In genomic region chr9:61455861-61456261, GRCm38 (mm10) we compare ENCODE assay signal across 16 mouse cellular contexts.
A peak's percentile ranks its signal among the peaks of the same experiment; 100 is the strongest.
DNase-seq lines count a peak whose midpoint lies in the region; ATAC-seq and TF ChIP-seq lines count a peak whose summit lies in the region.
"Had no signal": no experiment of that assay in that cellular context is flagged by ENCODE, and none has a peak within 500 bp of the region (broad histone marks: within the 10 kb centered on the region; RNA-seq: fewer than 3 reads in every experiment).

No protein-coding gene starts in this region.

- H3K36me3 ChIP-seq in intestine, embryonic 14.5 days (ENCODE audit: control insufficient read depth, insufficient read depth, low read length), result no peaks in the 10 kb centered on the region
- H3K36me3 ChIP-seq in intestine, embryonic 16.5 days (ENCODE audit: control insufficient read depth, insufficient read depth, low read length), result no peaks in the 10 kb centered on the region
- no peaks in the 10 kb centered on the region for H3K36me3 ChIP-seq in kidney, postnatal 0 days (ENCODE audit: insufficient read depth, low read length)
- H3K36me3 ChIP-seq: limb, embryonic 12.5 days had no signal

- no peak for ATAC-seq in intestine, embryonic 14.5 days (replicated peaks; ENCODE audit: low FRiP score, low TSS enrichment, low read depth)
- no peak for ATAC-seq in intestine, embryonic 16.5 days
- ATAC-seq in kidney, postnatal 0 days (replicated peaks; ENCODE audit: low FRiP score, low read depth), result no peak
- ATAC-seq: hindbrain, embryonic 16.5 days had no signal

- no peaks in the 10 kb centered on the region for H3K9me3 ChIP-seq in intestine, embryonic 14.5 days (ENCODE audit: control insufficient read depth, low read length)
- H3K9me3 ChIP-seq in intestine, embryonic 16.5 days (ENCODE audit: control insufficient read depth, low read length), result no peaks in the 10 kb centered on the region
- H3K9me3 ChIP-seq in kidney, postnatal 0 days (replicated peaks; ENCODE audit: low read length), result no peaks in the 10 kb centered on the region
- H3K9me3 ChIP-seq: limb, embryonic 12.5 days had no signal

- 0 out of 2 replicates have a peak overlapping the region, but pooled peaks have one; percentile 30 for H3K27ac ChIP-seq in intestine, embryonic 14.5 days (ENCODE audit: low read depth)
- H3K27ac ChIP-seq in intestine, embryonic 16.5 days (ENCODE audit: low read length), result no peak overlapping the region
- H3K27ac ChIP-seq in kidney, postnatal 0 days, result no peak overlapping the region
- H3K27ac ChIP-seq: limb, embryonic 12.5 days; macrophage had no signal

- no peak for TF ChIP-seq CTCF in kidney, postnatal 0 days (IDR thresholded peaks at IDR 0.05; ENCODE audit: low read depth)

- WGBS in intestine, embryonic 14.5 days, result 40% methylated on average over 6 of the region's 6 CpGs
- WGBS in intestine, embryonic 16.5 days, result 51% methylated on average over 6 of the region's 6 CpGs
- WGBS in kidney, postnatal 0 days, result 61% methylated on average over 6 of the region's 6 CpGs

- no peak overlapping the region for H3K4me2 ChIP-seq in intestine, embryonic 14.5 days (ENCODE audit: low read length)
- H3K4me2 ChIP-seq in intestine, embryonic 16.5 days (ENCODE audit: low read depth, low read length), result no peak overlapping the region
- no peak overlapping the region for H3K4me2 ChIP-seq in kidney, postnatal 0 days (ENCODE audit: low read length)
- H3K4me2 ChIP-seq: limb, embryonic 12.5 days had no signal

- H3K4me1 ChIP-seq in intestine, embryonic 14.5 days (replicated peaks; ENCODE audit: control insufficient read depth, insufficient read depth, low read length), result no peaks in the 10 kb centered on the region
- 0 out of 2 replicates have a peak, but pooled peaks cover 3% of the 10 kb centered on the region for H3K4me1 ChIP-seq in intestine, embryonic 16.5 days (ENCODE audit: control insufficient read depth, insufficient read depth, low read length)
- H3K4me1 ChIP-seq in kidney, postnatal 0 days (replicated peaks; ENCODE audit: insufficient read depth, low read length), result no peaks in the 10 kb centered on the region

- H3K4me3 ChIP-seq in intestine, embryonic 14.5 days (ENCODE audit: low read depth, low read length), result no peak overlapping the region
- H3K4me3 ChIP-seq in intestine, embryonic 16.5 days (ENCODE audit: low read length), result no peak overlapping the region
- H3K4me3 ChIP-seq in kidney, postnatal 0 days (replicated peaks; ENCODE audit: low read depth, low read length), result no peak overlapping the region
- H3K4me3 ChIP-seq: limb, embryonic 12.5 days had no signal

- H3K9ac ChIP-seq in intestine, embryonic 14.5 days (ENCODE audit: low read length), result no peak overlapping the region
- H3K9ac ChIP-seq in intestine, embryonic 16.5 days (ENCODE audit: low read depth, low read length), result no peak overlapping the region
- H3K9ac ChIP-seq in kidney, postnatal 0 days (ENCODE audit: low read depth, low read length), result no peak overlapping the region
- H3K9ac ChIP-seq: limb, embryonic 12.5 days had no signal

- DNase-seq in intestine, embryonic 14.5 days (ENCODE audit: low spot score), result no peak
- peak; percentile 55 to 71 for DNase-seq in heart, postnatal 10 days
- peak; percentile 72 for DNase-seq in kidney, postnatal 0 days (ENCODE audit: low spot score)
- peak; percentile 33 for DNase-seq in lung, postnatal 14 days
- no peak for DNase-seq in left cerebral cortex, adult 18-20 months (ENCODE audit: low spot score in 2 of 2)
- DNase-seq in testis, postnatal 14 days (ENCODE audit: low spot score), result no peak
- DNase-seq in spleen, adult 12 weeks (ENCODE audit: low spot score), result no peak
- DNase-seq: cerebellum, adult 8-10 months; gastrocnemius, postnatal 14 days; layer of hippocampus, adult 9-11 months; midbrain, embryonic 14.5 days; spleen, adult 18-20 months had no signal

- H3K27me3 ChIP-seq in intestine, embryonic 14.5 days (replicated peaks; ENCODE audit: control insufficient read depth, insufficient read depth, low read length), result peaks cover 4% of the 10 kb centered on the region; the same call in 1 of the 2 replicates
- H3K27me3 ChIP-seq in intestine, embryonic 16.5 days (replicated peaks; ENCODE audit: control insufficient read depth, insufficient read depth, low read length), result peaks cover 8% of the 10 kb centered on the region; the same call in 1 of the 2 replicates
- H3K27me3 ChIP-seq in kidney, postnatal 0 days (ENCODE audit: insufficient read depth, low read length), result no peaks in the 10 kb centered on the region

- intact Hi-C loops in heart, postnatal 10 days (cut with DNase I), result no loop called here

Comparison
In these comparisons a context has a peak if more than half of its experiments do, and no peak if none do; other contexts are left out.
1. DNase-seq: peak in heart, postnatal 10 days (2 of 2), kidney, postnatal 0 days (single experiment) and lung, postnatal 14 days (single experiment); none in intestine, embryonic 14.5 days (single experiment), left cerebral cortex, adult 18-20 months (0 of 2), testis, postnatal 14 days (single experiment) and spleen, adult 12 weeks (single experiment).